Mouse (Mus musculus): Measurements from ENCODE around the gene Aak1. TPM values are rescaled to one million over a fixed set of nuclear protein-coding genes. Genes with fewer than 3 reads are reported as not detected.

Aak1 gene
- polyA plus RNA-seq (2016; fragmentation: Nextera tagmentation; extraction: Ambion mirVana): 19.4 and 24.3 TPM in 2 replicates

DNA sequence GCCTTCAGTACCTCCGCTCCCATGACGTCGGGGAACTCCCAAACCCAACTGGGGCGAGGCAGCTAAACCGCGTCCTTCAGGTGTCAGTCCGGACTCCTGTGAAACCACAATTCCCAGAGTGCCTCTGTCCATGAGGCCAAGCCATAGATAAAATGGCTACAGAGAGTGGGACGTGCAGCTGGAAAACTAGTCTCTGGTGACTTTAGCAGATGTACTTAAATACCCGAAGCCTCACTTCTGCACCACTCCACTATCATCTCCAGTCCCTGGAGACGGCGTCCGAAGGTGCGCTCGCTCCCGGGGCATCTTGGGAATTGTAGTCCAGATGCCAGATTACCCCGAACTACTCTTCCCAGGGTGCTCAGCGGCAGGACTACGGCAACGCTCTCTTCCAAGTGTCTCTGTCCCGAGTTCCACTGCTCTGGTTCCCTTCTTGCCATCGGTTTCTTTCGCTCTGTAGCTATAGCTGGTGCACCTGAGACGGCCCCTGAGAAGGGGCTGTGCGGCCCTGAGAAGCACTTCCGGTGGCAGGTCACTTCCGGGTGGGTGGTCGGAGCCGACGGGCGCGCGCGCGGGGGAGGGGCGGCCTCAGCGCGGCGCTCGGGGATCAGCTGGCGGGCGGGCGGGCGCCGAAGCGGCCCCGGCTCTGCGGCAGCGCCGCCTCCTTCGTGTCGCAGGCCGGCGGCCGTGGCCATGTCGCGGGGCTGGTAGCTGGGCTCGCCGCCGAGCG is at the start of gene Aak1:
Aak1 (plus strand) TSS at position 603 of the 730 bp plus-strand sequence.
- Histone ChIP-seq H3K27me3 (ENCODE audit: insufficient read depth, poor library complexity, severe bottlenecking) (no peaks in the 10 kb centered on the region), H3K4me1 (peaks cover 40% of the 10 kb centered on the region), H3K36me3 (0 out of 2 replicates have a peak, but pooled peaks cover under 1% of the 10 kb centered on the region), H3K9me3 (no peaks in the 10 kb centered on the region), H3K4me3 (peak within 1 kb of the TSS; percentile 81), H3K27ac (peak within 1 kb of the TSS; percentile 94)
- DNase-seq (ENCODE audit: low spot score): peak; percentile 95
- 1% methylated on average over 60 of the region's 60 CpGs for whole genome bisulfite sequencing

DNA sequence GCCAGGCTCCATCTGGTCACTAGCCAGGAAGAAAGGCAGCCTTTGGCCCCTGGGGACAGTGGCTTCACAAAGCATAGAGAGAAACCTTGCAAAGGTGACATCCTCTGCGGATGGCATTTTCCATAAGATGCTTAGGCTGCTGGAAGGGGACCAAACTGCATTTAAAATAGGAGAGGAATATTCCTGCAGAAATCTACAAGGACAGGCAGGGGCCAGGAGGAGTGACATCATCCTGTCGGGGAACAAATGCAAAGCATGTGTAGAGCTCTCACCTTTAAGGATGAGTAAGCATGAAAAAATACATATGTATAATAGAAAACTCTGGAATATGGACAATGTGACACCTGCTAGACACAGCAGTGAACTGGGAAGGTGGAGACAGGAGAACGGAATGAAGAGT is 48.9 kb upstream of the Aak1 start:
- Histone ChIP-seq H3K9me3 (no peaks in the 10 kb centered on the region), H3K4me1 (no peaks in the 10 kb centered on the region), H3K27me3 (ENCODE audit: insufficient read depth, poor library complexity, severe bottlenecking) (peaks cover 21% of the 10 kb centered on the region), H3K4me3 (no peak overlapping the region), H3K36me3 (no peaks in the 10 kb centered on the region), H3K27ac (no peak overlapping the region)
- WGBS: 86% methylated on average over 3 of the region's 3 CpGs
- no peak for DNase-seq (ENCODE audit: low spot score)

DNA sequence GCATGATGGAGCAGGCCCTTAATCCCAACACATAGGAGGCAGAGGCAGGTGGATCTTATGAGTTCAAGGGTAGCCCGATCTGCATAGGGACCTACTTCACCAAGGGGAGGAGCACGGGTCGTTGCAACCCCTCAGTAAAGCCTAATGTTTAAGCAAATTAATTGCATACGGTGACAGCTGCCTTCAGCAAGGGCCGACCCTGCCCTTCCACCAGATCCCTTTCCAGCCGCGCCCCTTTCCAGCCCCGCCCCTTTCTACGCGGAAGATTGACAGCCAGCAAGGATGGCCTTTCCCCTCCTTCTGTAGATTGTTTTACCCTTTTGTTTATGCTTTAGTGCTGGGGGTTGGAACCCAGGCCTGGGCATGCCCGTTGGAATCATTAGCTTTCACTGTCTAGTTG is 47.9 kb upstream of the Aak1 start:
- Histone ChIP-seq H3K4me1 (no peaks in the 10 kb centered on the region), H3K27ac (no peak overlapping the region), H3K4me3 (no peak overlapping the region), H3K36me3 (no peaks in the 10 kb centered on the region), H3K9me3 (no peaks in the 10 kb centered on the region), H3K27me3 (ENCODE audit: insufficient read depth, poor library complexity, severe bottlenecking) (peaks cover 14% of the 10 kb centered on the region; the same call in 1 of the 2 replicates)
- WGBS: 34% methylated on average over 11 of the region's 11 CpGs
- DNase-seq (ENCODE audit: low spot score): no peak

DNA sequence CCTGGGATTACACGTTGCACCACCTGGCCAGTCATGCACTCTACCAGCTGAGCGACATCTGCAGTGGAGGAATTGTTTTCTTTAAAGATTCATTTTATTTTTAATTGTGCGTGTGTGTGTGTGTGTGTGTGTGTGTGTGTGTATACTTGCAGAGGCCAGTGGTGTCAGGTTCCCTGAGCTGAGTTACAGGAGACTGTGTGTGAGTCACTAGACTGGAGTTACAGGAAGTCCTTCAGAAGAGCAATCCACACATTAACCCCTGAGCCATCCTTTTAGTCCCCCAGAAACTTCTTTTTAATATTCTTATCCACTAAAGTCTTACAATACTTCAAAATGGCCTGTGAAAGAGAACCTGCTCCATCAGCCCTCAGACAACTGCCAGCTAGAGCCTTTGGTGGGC is 44.7 kb upstream of the Aak1 start:
- no peaks in the 10 kb centered on the region for H3K9me3 ChIP-seq
- WGBS: 83% methylated on average over 3 of the region's 3 CpGs
- H3K4me3 ChIP-seq: no peak overlapping the region
- H3K27me3 ChIP-seq (ENCODE audit: insufficient read depth, poor library complexity, severe bottlenecking): 0 out of 2 replicates have a peak, but pooled peaks cover 8% of the 10 kb centered on the region
- H3K36me3 ChIP-seq: no peaks in the 10 kb centered on the region
- no peak overlapping the region for H3K27ac ChIP-seq
- no peaks in the 10 kb centered on the region for H3K4me1 ChIP-seq
- DNase-seq (ENCODE audit: low spot score): no peak

DNA sequence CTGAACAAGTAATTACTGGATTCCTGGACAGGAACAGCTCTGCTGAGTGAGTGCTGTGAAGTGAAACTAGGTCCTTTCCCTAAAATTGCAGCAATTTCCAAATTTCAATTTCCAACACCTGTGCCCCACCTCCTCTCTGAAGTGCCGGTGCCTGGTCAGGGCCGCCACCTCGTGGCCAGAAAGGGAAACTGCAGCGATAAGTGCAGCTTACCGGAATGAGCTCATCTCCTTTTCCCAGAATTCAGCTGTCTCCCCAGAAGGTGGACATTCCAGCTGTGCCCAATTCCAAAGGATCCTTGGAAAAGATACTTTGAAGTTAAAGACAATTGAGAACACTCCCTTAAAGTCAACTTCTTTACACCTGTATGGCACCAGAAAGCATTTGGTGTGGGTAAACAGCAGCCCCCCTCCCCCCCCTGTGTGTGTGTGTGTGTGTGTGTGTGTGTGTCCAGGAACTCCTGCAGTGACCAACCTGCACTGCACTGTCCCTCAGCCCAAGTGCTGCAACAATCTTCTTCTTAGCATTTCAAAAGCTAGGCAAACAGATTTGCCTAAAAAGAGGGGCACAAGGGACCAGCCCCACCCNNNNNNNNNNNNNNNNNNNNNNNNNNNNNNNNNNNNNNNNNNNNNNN is 42.7 kb upstream of the Aak1 start:
- no peak overlapping the region for H3K27ac ChIP-seq
- DNase-seq (ENCODE audit: low spot score): peak; percentile 82
- no peak overlapping the region for H3K4me3 ChIP-seq
- no peaks in the 10 kb centered on the region for H3K4me1 ChIP-seq
- H3K36me3 ChIP-seq: no peaks in the 10 kb centered on the region
- WGBS: 3% methylated on average over 5 of the region's 5 CpGs
- H3K9me3 ChIP-seq: no peaks in the 10 kb centered on the region
- 0 out of 2 replicates have a peak, but pooled peaks cover 12% of the 10 kb centered on the region for H3K27me3 ChIP-seq (ENCODE audit: insufficient read depth, poor library complexity, severe bottlenecking)

DNA sequence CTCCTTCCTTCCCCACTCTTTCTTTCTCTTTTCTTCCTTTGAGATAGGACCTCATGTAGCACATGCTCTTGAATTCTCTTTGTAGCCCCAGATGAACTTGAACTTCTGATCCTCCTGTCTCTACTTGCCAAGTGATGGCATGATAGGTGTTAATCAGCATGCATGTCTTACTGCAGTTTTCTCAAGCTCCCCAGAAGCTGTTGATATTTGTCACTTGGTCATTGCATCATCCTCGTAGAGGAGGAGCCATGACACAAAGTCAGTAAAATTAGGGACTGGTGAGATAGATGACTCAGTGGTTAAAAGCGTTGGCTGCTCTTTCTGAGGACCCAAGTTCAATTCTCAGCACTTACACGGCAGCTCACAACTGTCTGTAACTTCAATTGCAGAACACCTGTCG is 36.4 kb upstream of the Aak1 start:
- DNase-seq (ENCODE audit: low spot score): no peak
- H3K36me3 ChIP-seq: no peaks in the 10 kb centered on the region
- H3K4me3 ChIP-seq: no peak overlapping the region
- H3K27me3 ChIP-seq (ENCODE audit: insufficient read depth, poor library complexity, severe bottlenecking): 0 out of 2 replicates have a peak, but pooled peaks cover 12% of the 10 kb centered on the region
- no peak overlapping the region for H3K27ac ChIP-seq
- H3K9me3 ChIP-seq: no peaks in the 10 kb centered on the region
- WGBS: 62% methylated on average over 4 of the region's 4 CpGs
- peaks cover 20% of the 10 kb centered on the region for H3K4me1 ChIP-seq

DNA sequence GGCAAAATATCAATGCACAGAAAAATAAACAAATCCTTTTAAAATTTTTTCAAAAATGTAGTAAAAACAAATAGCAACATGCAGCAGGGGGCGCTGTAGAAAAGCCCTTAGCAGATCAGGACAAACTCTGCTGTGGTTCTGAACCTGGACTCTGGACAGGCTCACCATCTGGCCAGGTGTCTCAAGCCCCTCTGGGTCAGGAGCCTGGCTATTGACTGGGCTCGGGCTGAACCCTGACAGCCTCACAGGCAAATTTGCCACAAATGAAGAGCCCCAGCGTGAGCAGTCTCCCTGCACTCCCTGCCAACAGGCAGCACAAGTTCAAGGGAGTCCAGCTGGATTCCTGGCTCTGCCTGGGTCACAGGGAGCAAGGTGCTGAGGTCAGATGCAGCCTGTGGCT is 36.0 kb upstream of the Aak1 start:
- H3K27ac ChIP-seq: no peak overlapping the region
- H3K4me3 ChIP-seq: no peak overlapping the region
- H3K36me3 ChIP-seq: no peaks in the 10 kb centered on the region
- H3K9me3 ChIP-seq: no peaks in the 10 kb centered on the region
- H3K4me1 ChIP-seq: peaks cover 20% of the 10 kb centered on the region
- 0 out of 2 replicates have a peak, but pooled peaks cover 10% of the 10 kb centered on the region for H3K27me3 ChIP-seq (ENCODE audit: insufficient read depth, poor library complexity, severe bottlenecking)
- WGBS: 29% methylated on average over 3 of the region's 3 CpGs
- no peak for DNase-seq (ENCODE audit: low spot score)

DNA sequence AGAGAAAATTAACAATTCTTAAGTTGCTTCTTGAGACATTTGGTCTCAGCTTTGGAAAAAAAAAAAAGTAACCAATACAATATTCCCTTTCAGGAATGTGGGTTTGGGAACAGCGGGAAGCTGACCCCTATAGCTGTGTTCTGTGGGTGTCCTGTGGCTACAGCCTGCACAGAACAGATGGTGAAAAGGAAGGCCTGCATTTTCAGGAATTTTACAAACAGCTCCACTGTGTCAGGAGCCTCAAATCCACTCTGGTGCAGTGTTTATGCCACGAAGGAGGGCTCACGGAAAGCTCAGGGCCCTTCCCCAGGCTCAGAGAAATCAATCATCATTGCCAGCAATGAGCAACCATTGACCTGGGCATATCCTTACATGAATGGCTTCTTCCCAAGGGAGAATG is 34.4 kb upstream of the Aak1 start:
- H3K27me3 ChIP-seq (ENCODE audit: insufficient read depth, poor library complexity, severe bottlenecking): 0 out of 2 replicates have a peak, but pooled peaks cover under 1% of the 10 kb centered on the region
- no peak for DNase-seq (ENCODE audit: low spot score)
- no peaks in the 10 kb centered on the region for H3K9me3 ChIP-seq
- 50% methylated on average over 3 of the region's 3 CpGs for WGBS
- 0 out of 2 replicates have a peak overlapping the region, but pooled peaks have one; percentile 39 for H3K27ac ChIP-seq
- no peaks in the 10 kb centered on the region for H3K36me3 ChIP-seq
- peaks cover 20% of the 10 kb centered on the region for H3K4me1 ChIP-seq
- H3K4me3 ChIP-seq: 0 out of 2 replicates have a peak overlapping the region, but pooled peaks have one; percentile 40

DNA sequence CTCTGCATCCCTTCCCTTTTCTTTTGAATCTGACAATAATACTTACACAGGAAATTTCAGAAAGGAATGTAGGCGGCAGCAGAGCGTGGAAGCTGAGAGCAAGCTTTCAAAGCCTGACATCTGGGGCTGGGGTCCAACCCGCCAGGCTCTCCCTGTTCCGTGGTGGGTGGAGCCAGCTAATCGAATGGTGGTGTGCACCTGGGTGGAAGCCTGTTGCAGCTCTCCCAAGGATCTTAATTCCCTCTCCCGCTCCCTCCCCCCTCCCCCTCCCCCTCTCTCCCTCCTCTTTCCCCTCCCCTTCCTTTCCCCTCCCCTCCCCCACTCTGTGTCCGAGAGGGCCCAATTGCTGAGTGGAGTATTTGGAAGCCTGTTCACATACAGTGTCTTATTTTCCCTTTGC is 33.9 kb upstream of the Aak1 start:
- DNase-seq (ENCODE audit: low spot score): no peak

DNA sequence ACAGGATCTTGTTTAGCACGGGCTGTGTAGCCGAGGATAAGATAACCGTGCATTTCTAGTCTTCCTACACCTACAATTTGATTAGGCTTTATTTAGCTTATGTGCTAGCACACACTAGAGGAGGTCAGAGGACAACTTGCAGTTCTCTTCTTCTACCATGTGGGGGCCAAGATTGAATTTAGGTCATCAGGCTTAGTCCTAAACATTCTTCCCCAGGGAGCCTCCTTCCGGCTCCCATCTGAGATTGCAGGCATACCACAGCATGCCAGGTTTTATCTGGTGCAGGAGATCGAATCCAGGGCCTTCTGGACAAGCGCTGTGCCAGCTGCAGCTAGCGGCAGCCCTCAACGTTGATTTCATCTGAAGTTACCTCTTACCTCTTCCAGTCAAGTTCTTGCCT is 32.7 kb upstream of the Aak1 start:
- 5% methylated on average over 8 of the region's 8 CpGs for WGBS

More for the DNA sequence above, 33.9 kb upstream of the Aak1 start:
- Histone ChIP-seq H3K27ac (peak overlapping the region; percentile 39), H3K9me3 (no peaks in the 10 kb centered on the region), H3K4me1 (peaks cover 20% of the 10 kb centered on the region), H3K27me3 (ENCODE audit: insufficient read depth, poor library complexity, severe bottlenecking) (no peaks in the 10 kb centered on the region), H3K4me3 (peak overlapping the region; percentile 40), H3K36me3 (no peaks in the 10 kb centered on the region)
- WGBS: 4% methylated on average over 7 of the region's 7 CpGs

DNA sequence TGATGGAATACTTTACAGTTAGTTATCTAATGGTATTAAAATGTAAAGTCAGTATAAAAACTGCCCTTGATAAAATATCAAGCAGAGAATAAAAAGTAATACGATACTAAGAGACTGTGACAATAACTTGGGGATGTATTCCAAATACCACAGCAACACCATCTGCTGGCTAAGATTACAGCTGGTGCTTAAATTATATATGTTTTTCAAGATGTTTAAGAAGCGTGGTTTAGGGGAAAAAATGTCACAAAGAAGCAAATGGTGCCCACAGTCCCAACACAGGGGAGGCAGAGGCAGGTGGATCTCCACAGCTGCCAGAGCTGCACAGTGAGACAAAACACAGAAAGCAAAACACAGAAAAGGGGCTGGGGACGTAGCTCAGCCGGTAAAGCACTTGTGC is 30.4 kb upstream of the Aak1 start:
- H3K27ac ChIP-seq: no peak overlapping the region
- H3K4me1 ChIP-seq: peaks cover 36% of the 10 kb centered on the region
- no peaks in the 10 kb centered on the region for H3K36me3 ChIP-seq
- 0 out of 2 replicates have a peak, but pooled peaks cover 4% of the 10 kb centered on the region for H3K27me3 ChIP-seq (ENCODE audit: insufficient read depth, poor library complexity, severe bottlenecking)
- DNase-seq (ENCODE audit: low spot score): no peak
- 86% methylated on average over 4 of the region's 4 CpGs for WGBS
- H3K9me3 ChIP-seq: no peaks in the 10 kb centered on the region
- no peak overlapping the region for H3K4me3 ChIP-seq

More for the DNA sequence above, 32.7 kb upstream of the Aak1 start:
- DNase-seq (ENCODE audit: low spot score): no peak
- Histone ChIP-seq H3K27ac (no peak overlapping the region), H3K36me3 (no peaks in the 10 kb centered on the region), H3K4me1 (peaks cover 20% of the 10 kb centered on the region), H3K9me3 (no peaks in the 10 kb centered on the region), H3K4me3 (no peak overlapping the region), H3K27me3 (ENCODE audit: insufficient read depth, poor library complexity, severe bottlenecking) (no peaks in the 10 kb centered on the region)

DNA sequence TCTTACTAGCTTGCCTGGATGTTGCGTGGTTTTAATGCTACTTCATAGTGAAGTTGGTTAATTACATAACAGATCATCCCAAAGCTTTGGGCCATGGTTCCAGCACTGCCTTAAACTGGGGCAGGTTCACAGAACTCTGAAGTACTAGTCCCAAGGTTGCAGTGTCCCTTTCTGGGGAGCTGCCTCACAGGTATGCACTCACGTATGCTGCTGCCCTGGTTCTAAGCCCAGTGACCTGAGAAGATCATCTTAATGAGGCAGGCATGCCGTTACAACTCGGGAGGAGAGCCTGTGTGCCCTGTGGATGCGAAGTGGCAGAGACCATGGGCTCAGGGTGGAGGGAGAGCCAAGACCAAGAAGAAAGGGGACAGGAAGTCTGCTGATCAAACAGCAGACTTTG is 29.4 kb upstream of the Aak1 start:
- WGBS: 79% methylated on average over 5 of the region's 5 CpGs
- H3K4me3 ChIP-seq: no peak overlapping the region
- DNase-seq (ENCODE audit: low spot score): no peak
- H3K4me1 ChIP-seq: peaks cover 36% of the 10 kb centered on the region
- H3K36me3 ChIP-seq: no peaks in the 10 kb centered on the region
- 0 out of 2 replicates have a peak, but pooled peaks cover 4% of the 10 kb centered on the region for H3K27me3 ChIP-seq (ENCODE audit: insufficient read depth, poor library complexity, severe bottlenecking)
- no peaks in the 10 kb centered on the region for H3K9me3 ChIP-seq
- no peak overlapping the region for H3K27ac ChIP-seq

DNA sequence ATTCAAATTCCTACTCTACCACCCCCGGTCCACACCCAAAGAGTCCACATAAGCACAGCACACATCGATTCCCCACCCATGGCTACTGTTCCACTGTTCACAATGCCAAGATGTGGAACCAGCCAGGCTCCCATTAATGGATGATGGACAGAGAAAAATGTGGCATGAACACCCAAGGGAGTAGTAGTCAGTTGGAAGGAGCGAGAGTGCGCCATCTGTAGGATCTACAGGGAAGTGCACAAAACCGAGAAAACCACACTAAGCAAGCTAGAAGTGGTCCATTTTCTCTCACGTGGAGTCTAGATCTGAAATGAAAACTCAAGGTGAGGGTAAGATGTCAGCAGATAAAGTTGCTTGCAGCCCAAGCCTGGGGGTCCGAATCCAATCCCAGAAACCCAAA is 28.6 kb upstream of the Aak1 start:
- no peak overlapping the region for H3K4me3 ChIP-seq
- no peak for DNase-seq (ENCODE audit: low spot score)
- no peak overlapping the region for H3K27ac ChIP-seq
- 58% methylated on average over 7 of the region's 7 CpGs for WGBS
- H3K4me1 ChIP-seq: peaks cover 29% of the 10 kb centered on the region
- no peaks in the 10 kb centered on the region for H3K9me3 ChIP-seq
- H3K27me3 ChIP-seq (ENCODE audit: insufficient read depth, poor library complexity, severe bottlenecking): 0 out of 2 replicates have a peak, but pooled peaks cover 4% of the 10 kb centered on the region
- no peaks in the 10 kb centered on the region for H3K36me3 ChIP-seq

All from heart, embryonic 10.5 days (tissue).